Mouse (Mus musculus) hindbrain, embryonic 10.5 days (tissue): ENCODE data around the gene Zfp128. TPM values are rescaled to one million over a fixed set of nuclear protein-coding genes. Genes with fewer than 3 reads are reported as not detected.
"Not testable (repeated sequence)": the region's sequence is repeated elsewhere in the genome, so short reads cannot be mapped to it uniquely, and the experiment has no call there.

Experiments
- DNase-seq: peaks from one replicate; pipeline ENCODE4 v3.0.0-alpha.2; 2017; ENCODE audit warnings: low spot score
- H3K27ac ChIP-seq: fragments of 300-500 bp; sonication (generic); 2 replicates; pipeline ENCODE4 v1.5.1; 2016; ENCODE audit warnings: mild to moderate bottlenecking, moderate library complexity
- H3K27me3 ChIP-seq: fragments of 300-500 bp; sonication (generic); 2 replicates; pipeline ENCODE4 v1.6.1; 2016; ENCODE audit warnings: mild to moderate bottlenecking; ENCODE audit not compliant: poor library complexity, insufficient read depth, severe bottlenecking
- H3K36me3 ChIP-seq: fragments of 300-500 bp; sonication (generic); 2 replicates; pipeline ENCODE4 v1.6.1; 2016; ENCODE audit warnings: mild to moderate bottlenecking, moderate library complexity
- H3K4me1 ChIP-seq: fragments of 300-500 bp; sonication (generic); replicated peaks from 2 replicates; pipeline ENCODE4 v1.6.1; 2016; ENCODE audit warnings: mild to moderate bottlenecking
- H3K4me3 ChIP-seq: fragments of 300-500 bp; sonication (generic); 2 replicates; pipeline ENCODE4 v1.5.1; 2016; ENCODE audit warnings: mild to moderate bottlenecking, moderate library complexity
- H3K9me3 ChIP-seq: fragments of 300-500 bp; sonication (generic); 2 replicates; pipeline ENCODE4 v1.6.1; 2016; ENCODE audit warnings: mild to moderate bottlenecking, moderate library complexity
- WGBS: fragments of 180-500 bp; shearing (Covaris S2); methylation state at CpG from one replicate; pipeline ENCODE4 v1.1.7; 2016; 5-methylcytosine and 5-hydroxymethylcytosine counted together
- polyA plus RNA-seq: library from polyadenylated mRNA; unstranded; fragments of >200 nt; fragmentation: Nextera tagmentation; extraction: Ambion mirVana; gene quantifications from 2 replicates; pipeline ENCODE4 v1.2.1, GENCODE M21; 2016

The Zfp128 gene
- polyA plus RNA-seq: 4.7 and 4.9 TPM in 2 replicates

- H3K4me1 ChIP-seq: peaks cover 11% of the 10 kb centered on the region
- DNase-seq: peak; percentile 95
- 1% methylated on average over 35 of the region's 35 CpGs for WGBS
- H3K36me3 ChIP-seq: peaks cover 26% of the 10 kb centered on the region
- peak within 1 kb of the TSS; percentile 88 for H3K27ac ChIP-seq
- peak within 1 kb of the TSS; percentile 72 for H3K4me3 ChIP-seq
- H3K9me3 ChIP-seq: no peaks in the 10 kb centered on the region
- H3K27me3 ChIP-seq: no peaks in the 10 kb centered on the region
Observed at GRCm38 (mm10) chr7:12880911-12881660, at the start of gene Zfp128. TSS of gene Zfp128 (plus strand) at chr7:12881177.

- H3K9me3 ChIP-seq: peaks cover 52% of the 10 kb centered on the region
- DNase-seq: peak; percentile 89
- WGBS: 4% methylated on average over 47 of the region's 47 CpGs
- H3K4me1 ChIP-seq: 0 out of 2 replicates have a peak, but pooled peaks cover 4% of the 10 kb centered on the region
- no peaks in the 10 kb centered on the region for H3K27me3 ChIP-seq
- H3K4me3 ChIP-seq: peak within 1 kb of the TSS; percentile 62
- peak within 1 kb of the TSS; percentile 91 for H3K27ac ChIP-seq
- H3K36me3 ChIP-seq: peaks cover 35% of the 10 kb centered on the region
Observed at GRCm38 (mm10) chr7:12834162-12835120, 46.5 kb upstream of the Zfp128 start, which contains the start of gene Zfp110. TSS of gene Zfp110 (plus strand) at chr7:12834761.

GRCm38 (mm10) chr7:12835193-12835671 is 45.7 kb upstream of the Zfp128 start:
- Histone ChIP-seq H3K27me3 (no peaks in the 10 kb centered on the region), H3K36me3 (peaks cover 43% of the 10 kb centered on the region), H3K9me3 (peaks cover 54% of the 10 kb centered on the region), H3K4me3 (peak overlapping the region; percentile 62), H3K27ac (peak overlapping the region; percentile 91), H3K4me1 (0 out of 2 replicates have a peak, but pooled peaks cover 4% of the 10 kb centered on the region)
- 45% methylated on average over 13 of the region's 13 CpGs for WGBS
- DNase-seq: peak; percentile 35

GRCm38 (mm10) chr7:12835779-12836178 is 45.2 kb upstream of the Zfp128 start:
- peaks cover 60% of the 10 kb centered on the region for H3K9me3 ChIP-seq
- 0 out of 2 replicates have a peak, but pooled peaks cover 4% of the 10 kb centered on the region for H3K4me1 ChIP-seq

GRCm38 (mm10) chr7:12874301-12874700 is 6.7 kb upstream of the Zfp128 start:
- Histone ChIP-seq H3K9me3 (peaks cover 10% of the 10 kb centered on the region), H3K36me3 (no peaks in the 10 kb centered on the region), H3K27me3 (no peaks in the 10 kb centered on the region), H3K4me3 (no peak overlapping the region), H3K27ac (no peak overlapping the region), H3K4me1 (no peaks in the 10 kb centered on the region)
- 31% methylated on average over 3 of the region's 3 CpGs for WGBS
- no peak for DNase-seq

More at GRCm38 (mm10) chr7:12835779-12836178, 45.2 kb upstream of the Zfp128 start:
- no peak for DNase-seq
- no peaks in the 10 kb centered on the region for H3K27me3 ChIP-seq
- peak overlapping the region; percentile 62 for H3K4me3 ChIP-seq
- H3K27ac ChIP-seq: no peak overlapping the region
- 95% methylated on average over 4 of the region's 4 CpGs for WGBS
- H3K36me3 ChIP-seq: peaks cover 49% of the 10 kb centered on the region

- peaks cover 15% of the 10 kb centered on the region for H3K36me3 ChIP-seq
- H3K27ac ChIP-seq: no peak overlapping the region
- no peaks in the 10 kb centered on the region for H3K27me3 ChIP-seq
- no peaks in the 10 kb centered on the region for H3K9me3 ChIP-seq
- H3K4me1 ChIP-seq: peaks cover 11% of the 10 kb centered on the region
- DNase-seq: no peak
- no peak overlapping the region for H3K4me3 ChIP-seq
Observed at GRCm38 (mm10) chr7:12880036-12880435, 941 bp upstream of the Zfp128 start.

- Histone ChIP-seq H3K36me3 (peaks cover 20% of the 10 kb centered on the region), H3K4me3 (peak overlapping the region; percentile 72), H3K4me1 (peaks cover 11% of the 10 kb centered on the region), H3K27ac (peak overlapping the region; percentile 88)
- H3K27me3 ChIP-seq, DNase-seq, H3K9me3 ChIP-seq: not testable (repeated sequence)
- WGBS: 45% methylated on average over 8 of the region's 8 CpGs
Observed at GRCm38 (mm10) chr7:12880497-12880896, 480 bp upstream of the Zfp128 start.

- no peak overlapping the region for H3K27ac ChIP-seq
- DNase-seq: no peak
- H3K4me3 ChIP-seq: no peak overlapping the region
- H3K4me1 ChIP-seq: peaks cover 7% of the 10 kb centered on the region
- 91% methylated on average over 12 of the region's 12 CpGs for WGBS
- H3K27me3 ChIP-seq: no peaks in the 10 kb centered on the region
- H3K9me3 ChIP-seq: no peaks in the 10 kb centered on the region
- H3K36me3 ChIP-seq: peaks cover 77% of the 10 kb centered on the region
Observed at GRCm38 (mm10) chr7:12886563-12887266, 5.7 kb downstream of the Zfp128 start.

GRCm38 (mm10) chr7:12887585-12887984 is 6.6 kb downstream of the Zfp128 start:
- Histone ChIP-seq H3K36me3 (peaks cover 85% of the 10 kb centered on the region), H3K4me3 (no peak overlapping the region), H3K27ac (no peak overlapping the region), H3K4me1 (no peaks in the 10 kb centered on the region), H3K9me3 (no peaks in the 10 kb centered on the region), H3K27me3 (no peaks in the 10 kb centered on the region)
- no peak for DNase-seq
- WGBS: 95% methylated on average over 5 of the region's 5 CpGs

GRCm38 (mm10) chr7:12890928-12891327 is 10.0 kb downstream of the Zfp128 start:
- Histone ChIP-seq H3K4me1 (no peaks in the 10 kb centered on the region), H3K36me3 (peaks cover 60% of the 10 kb centered on the region), H3K9me3 (no peaks in the 10 kb centered on the region), H3K27me3 (no peaks in the 10 kb centered on the region), H3K4me3 (no peak overlapping the region), H3K27ac (no peak overlapping the region)
- no peak for DNase-seq
- 92% methylated on average over 14 of the region's 14 CpGs for WGBS

- H3K4me1 ChIP-seq: no peaks in the 10 kb centered on the region
- no peaks in the 10 kb centered on the region for H3K9me3 ChIP-seq
- peaks cover 56% of the 10 kb centered on the region for H3K36me3 ChIP-seq
- no peak overlapping the region for H3K27ac ChIP-seq
- no peak overlapping the region for H3K4me3 ChIP-seq
- H3K27me3 ChIP-seq: no peaks in the 10 kb centered on the region
- DNase-seq: no peak
- WGBS: 83% methylated on average over 1 of the region's 1 CpGs
Observed at GRCm38 (mm10) chr7:12891334-12891733, 10.4 kb downstream of the Zfp128 start.
